8 mouse cellular contexts compared by ENCODE assay signal in the genomic region with DNA sequence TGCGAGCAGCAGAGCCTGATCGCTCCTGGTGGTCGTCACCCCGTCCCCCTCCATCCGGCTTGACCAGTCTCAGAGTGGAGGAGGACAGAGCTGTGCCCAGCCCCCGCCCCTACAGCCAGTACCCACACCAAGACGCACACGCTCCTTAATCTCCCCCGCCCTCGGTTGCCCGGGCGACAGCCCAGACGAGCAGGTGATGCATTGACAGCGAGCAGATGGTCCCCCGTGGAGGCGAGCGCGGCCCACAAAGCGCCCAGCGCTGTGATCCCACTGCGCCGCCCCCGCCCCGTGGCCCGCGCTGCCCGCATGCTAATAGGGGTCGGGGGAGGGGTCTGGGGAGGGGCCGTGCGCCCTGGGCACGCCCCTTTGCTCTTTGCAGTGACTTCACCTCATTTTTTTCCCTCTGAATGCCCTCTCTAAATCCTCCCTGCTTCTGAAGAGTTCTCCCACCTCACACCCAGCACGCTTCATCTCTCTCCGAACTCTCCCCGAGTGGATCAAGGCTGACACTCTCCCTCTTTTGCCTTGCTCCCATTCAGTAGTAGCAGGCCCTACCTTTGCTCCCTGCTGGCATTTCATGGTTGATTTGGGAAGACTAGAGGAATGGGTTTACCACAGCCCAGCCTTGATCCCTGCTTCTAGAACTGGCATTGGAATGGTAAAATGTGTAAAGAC. TPM values are rescaled to one million over a fixed set of nuclear protein-coding genes. Genes with fewer than 3 reads are reported as not detected.
A peak's percentile ranks its signal among the peaks of the same experiment; 100 is the strongest.
DNase-seq lines count a peak whose midpoint lies in the region; ATAC-seq and TF ChIP-seq lines count a peak whose summit lies in the region.

No protein-coding gene starts in this region.

- TF ChIP-seq POLR2A in myocyte (IDR thresholded peaks at IDR 0.05; ENCODE audit: insufficient read length, low read depth): no peak

- H3K4me3 ChIP-seq in hindbrain, embryonic 13.5 days: peak overlapping the region; percentile 52
- H3K4me3 ChIP-seq in limb, embryonic 10.5 days: peak overlapping the region; percentile 64
- no peak overlapping the region for H3K4me3 ChIP-seq in myocyte

- no peak for ATAC-seq in CD4-positive, CD25-positive, alpha-beta regulatory T cell, adult 4 months
- ATAC-seq in hindbrain, embryonic 13.5 days (ENCODE audit: low FRiP score): peak; percentile 97

- H3K9ac ChIP-seq in hindbrain, embryonic 13.5 days: peak overlapping the region; percentile 78

- H3K27me3 ChIP-seq in hindbrain, embryonic 13.5 days: 0 out of 2 replicates have a peak, but pooled peaks cover 3% of the 10 kb centered on the region
- peaks cover 15% of the 10 kb centered on the region for H3K27me3 ChIP-seq in limb, embryonic 10.5 days (ENCODE audit: low read depth, poor library complexity, severe bottlenecking)
- peaks cover 4% of the 10 kb centered on the region for H3K27me3 ChIP-seq in myocyte (ENCODE audit: control insufficient read depth, insufficient read depth, insufficient read length)

- peak overlapping the region; percentile 89 for H3K27ac ChIP-seq in hindbrain, embryonic 13.5 days
- peak overlapping the region; percentile 76 for H3K27ac ChIP-seq in limb, embryonic 10.5 days

- WGBS in hindbrain, embryonic 13.5 days: under 1% methylated on average over 32 of the region's 34 CpGs
- 0% methylated on average over 32 of the region's 34 CpGs for WGBS in limb, embryonic 10.5 days

- DNase-seq in CD4-positive, CD25-positive, alpha-beta regulatory T cell, adult 2 months (ENCODE audit: low read depth, low spot score): peak; percentile 14
- peak; percentile 85 for DNase-seq in R1 (ENCODE audit: low read depth, low spot score)
- peak; percentile 90 for DNase-seq in embryo, embryonic 11 days
- DNase-seq in limb, embryonic 10.5 days (ENCODE audit: low spot score): peak; percentile 73
- DNase-seq in thymus, postnatal 10 days (ENCODE audit: low spot score in 2 of 2): peak; percentile 36 to 44

- H3ac ChIP-seq in myocyte (ENCODE audit: control insufficient read depth, insufficient read length): no peak overlapping the region

- peaks cover 18% of the 10 kb centered on the region for H3K4me1 ChIP-seq in hindbrain, embryonic 13.5 days (replicated peaks)
- H3K4me1 ChIP-seq in limb, embryonic 10.5 days: peaks cover 14% of the 10 kb centered on the region

- peak overlapping the region; percentile 79 for H3K4me2 ChIP-seq in hindbrain, embryonic 13.5 days
- peak overlapping the region; percentile 6 for H3K4me2 ChIP-seq in myocyte (ENCODE audit: low read depth)

- no peaks in the 10 kb centered on the region for H3K9me3 ChIP-seq in hindbrain, embryonic 13.5 days
- no peaks in the 10 kb centered on the region for H3K9me3 ChIP-seq in limb, embryonic 10.5 days (replicated peaks)

- H3K79me2 ChIP-seq in myocyte (ENCODE audit: control insufficient read depth, insufficient read depth): no peaks in the 10 kb centered on the region

- no peaks in the 10 kb centered on the region for H3K36me3 ChIP-seq in hindbrain, embryonic 13.5 days
- no peaks in the 10 kb centered on the region for H3K36me3 ChIP-seq in limb, embryonic 10.5 days
- no peaks in the 10 kb centered on the region for H3K36me3 ChIP-seq in myocyte (ENCODE audit: control insufficient read depth, insufficient read depth)

TF ChIP-seq in myocyte, 11 proteins besides CTCF, POLR2A, EP300 and RAD21:
- TF ChIP-seq MYOG (IDR thresholded peaks at IDR 0.05; ENCODE audit: control insufficient read depth in 1 of 3, insufficient read depth in 1 of 3, insufficient read length in 2 of 3, low read depth in 2 of 3): peak in 2 of 3 experiments; percentile 53 to 54
- peak in 2 of 3 experiments; percentile 45 to 81 for TF ChIP-seq MYOD1 (IDR thresholded peaks at IDR 0.05; ENCODE audit: control insufficient read depth in 1 of 3, insufficient read length in 2 of 3, low read depth in 2 of 3)
- TF ChIP-seq SRF (IDR thresholded peaks at IDR 0.05; ENCODE audit: control insufficient read depth, insufficient read length, low read depth): no peak

RNA-seq across cellular contexts. Expression of gene 1700113H08Rik, which starts 0.5 kb away (rescaled TPM):
- not detected for polyA plus RNA-seq in CD4-positive, CD25-positive, alpha-beta regulatory T cell, adult 4 months (2017; shearing (Covaris generic))
- polyA plus RNA-seq in hindbrain, embryonic 13.5 days (2015; fragmentation: Nextera tagmentation; extraction: Ambion mirVana): 0.36 and 0.40 TPM in 2 replicates
- polyA plus RNA-seq in limb, embryonic 10.5 days (2016; fragmentation: Nextera tagmentation; extraction: Ambion mirVana): not detected in 2 replicates
- not detected for polyA plus RNA-seq in myocyte (2012; fragmentation: generic; extraction: Trizol)

RNA-seq across cellular contexts. Expression of gene Stab2, which starts 50.6 kb away (rescaled TPM):
- under 1 TPM; 0.46 to 0.56 TPM for polyA plus RNA-seq in CD4-positive, CD25-positive, alpha-beta regulatory T cell, adult 4 months (2017; shearing (Covaris generic))
- 0.06 and 0.31 TPM in 2 replicates for polyA plus RNA-seq in hindbrain, embryonic 13.5 days (2015; fragmentation: Nextera tagmentation; extraction: Ambion mirVana)
- polyA plus RNA-seq in limb, embryonic 10.5 days (2016; fragmentation: Nextera tagmentation; extraction: Ambion mirVana): 0.31 and 0.56 TPM in 2 replicates
- 0.17 TPM for polyA plus RNA-seq in myocyte (2012; fragmentation: generic; extraction: Trizol)

Comparison
In these comparisons a context has a peak if more than half of its experiments do, and no peak if none do; other contexts are left out.
1. DNase-seq: peak in every context shown above with its lines; median percentile 90 in embryo, embryonic 11 days; 85 in R1; 73 in limb, embryonic 10.5 days; 40 in thymus, postnatal 10 days; 14 in CD4-positive, CD25-positive, alpha-beta regulatory T cell, adult 2 months.